Mouse (Mus musculus): ENCODE data around the gene Ttc27. TPM values are rescaled to one million over a fixed set of nuclear protein-coding genes. Genes with fewer than 3 reads are reported as not detected.

The Ttc27 gene
- polyA plus RNA-seq, 1 experiment from 2014 or later: 11.9 TPM

DNA sequence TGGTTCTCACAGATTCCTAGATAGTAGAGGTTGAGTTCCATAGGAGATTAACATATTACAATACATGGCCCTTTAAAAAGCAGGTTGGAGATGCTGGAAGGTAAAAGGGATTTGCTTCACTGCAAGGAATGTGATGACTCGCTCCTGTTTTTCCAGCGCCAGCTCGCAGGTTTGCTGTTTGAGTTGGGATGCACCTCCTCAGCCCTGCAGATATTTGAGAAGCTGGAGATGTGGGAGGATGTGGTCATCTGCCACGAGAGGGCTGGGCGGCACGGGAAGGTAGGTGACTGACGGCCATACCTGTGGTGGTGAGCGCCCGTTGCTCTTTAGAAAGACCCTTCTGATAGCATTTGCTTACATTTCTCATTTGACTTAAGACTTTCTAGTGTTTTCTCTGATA lies 63.1 kb downstream of the Ttc27 start:
- TF ChIP-seq CTCF (IDR thresholded peaks at IDR 0.05; ENCODE audit: low read depth) (no peak), EP300 (optimal IDR thresholded peaks at IDR 0.05) (no peak)
- Histone ChIP-seq H3K36me3 (ENCODE audit: control insufficient read depth, insufficient read depth, low read length) (no peaks in the 10 kb centered on the region), H3K9ac (ENCODE audit: low read length) (no peak overlapping the region), H3K4me3 (ENCODE audit: low read depth, low read length) (no peak overlapping the region), H3K27me3 (ENCODE audit: control insufficient read depth, insufficient read depth, low read length) (no peaks in the 10 kb centered on the region), H3K9me3 (ENCODE audit: control insufficient read depth, low read length) (no peaks in the 10 kb centered on the region), H3K4me2 (replicated peaks; ENCODE audit: low read depth) (no peak overlapping the region), H3K27ac (replicated peaks) (no peak overlapping the region), H3K4me1 (replicated peaks; ENCODE audit: control insufficient read depth, insufficient read depth) (no peaks in the 10 kb centered on the region)
- 74% methylated on average over 9 of the region's 9 CpGs for WGBS
- ATAC-seq (ENCODE audit: low FRiP score, low TSS enrichment) (no peak), DNase-seq (ENCODE audit: low spot score) (no peak)

GRCm38 (mm10) chr17:74781911-74782310 lies 64.4 kb downstream of the Ttc27 start:
- DNase-seq (ENCODE audit: low spot score) (no peak), ATAC-seq (ENCODE audit: low FRiP score, low TSS enrichment) (no peak)
- Histone ChIP-seq H3K9me3 (ENCODE audit: control insufficient read depth, low read length) (no peaks in the 10 kb centered on the region), H3K4me1 (replicated peaks; ENCODE audit: control insufficient read depth, insufficient read depth) (no peaks in the 10 kb centered on the region), H3K27ac (replicated peaks) (no peak overlapping the region), H3K4me3 (ENCODE audit: low read depth, low read length) (no peak overlapping the region), H3K4me2 (replicated peaks; ENCODE audit: low read depth) (no peak overlapping the region), H3K9ac (ENCODE audit: low read length) (no peak overlapping the region), H3K36me3 (ENCODE audit: control insufficient read depth, insufficient read depth, low read length) (no peaks in the 10 kb centered on the region), H3K27me3 (ENCODE audit: control insufficient read depth, insufficient read depth, low read length) (no peaks in the 10 kb centered on the region)
- TF ChIP-seq EP300 (optimal IDR thresholded peaks at IDR 0.05): no peak
- TF ChIP-seq CTCF (IDR thresholded peaks at IDR 0.05; ENCODE audit: low read depth): no peak

GRCm38 (mm10) chr17:74785586-74785985 lies 68.1 kb downstream of the Ttc27 start:
- no peak for ATAC-seq (ENCODE audit: low FRiP score, low TSS enrichment)
- TF ChIP-seq CTCF (IDR thresholded peaks at IDR 0.05; ENCODE audit: low read depth) (no peak), EP300 (optimal IDR thresholded peaks at IDR 0.05) (no peak)
- Histone ChIP-seq H3K9ac (ENCODE audit: low read length) (no peak overlapping the region), H3K4me3 (ENCODE audit: low read depth, low read length) (no peak overlapping the region), H3K4me2 (replicated peaks; ENCODE audit: low read depth) (no peak overlapping the region), H3K27me3 (ENCODE audit: control insufficient read depth, insufficient read depth, low read length) (no peaks in the 10 kb centered on the region), H3K27ac (replicated peaks) (no peak overlapping the region), H3K4me1 (replicated peaks; ENCODE audit: control insufficient read depth, insufficient read depth) (no peaks in the 10 kb centered on the region), H3K36me3 (ENCODE audit: control insufficient read depth, insufficient read depth, low read length) (no peaks in the 10 kb centered on the region), H3K9me3 (ENCODE audit: control insufficient read depth, low read length) (no peaks in the 10 kb centered on the region)
- DNase-seq (ENCODE audit: low spot score): no peak
- 78% methylated on average over 5 of the region's 5 CpGs for WGBS

- ATAC-seq (ENCODE audit: low FRiP score, low TSS enrichment) (no peak), DNase-seq (ENCODE audit: low spot score) (no peak)
- no peaks in the 10 kb centered on the region for H3K36me3 ChIP-seq (ENCODE audit: control insufficient read depth, insufficient read depth, low read length)
- H3K4me1 ChIP-seq (replicated peaks; ENCODE audit: control insufficient read depth, insufficient read depth): no peaks in the 10 kb centered on the region
- H3K27ac ChIP-seq (replicated peaks): no peak overlapping the region
- H3K9ac ChIP-seq (ENCODE audit: low read length): no peak overlapping the region
- H3K27me3 ChIP-seq (ENCODE audit: control insufficient read depth, insufficient read depth, low read length): no peaks in the 10 kb centered on the region
- 90% methylated on average over 10 of the region's 10 CpGs for WGBS
- TF ChIP-seq CTCF (IDR thresholded peaks at IDR 0.05; ENCODE audit: low read depth) (no peak), EP300 (optimal IDR thresholded peaks at IDR 0.05) (no peak)
- H3K4me2 ChIP-seq (replicated peaks; ENCODE audit: low read depth): no peak overlapping the region
- no peaks in the 10 kb centered on the region for H3K9me3 ChIP-seq (ENCODE audit: control insufficient read depth, low read length)
- H3K4me3 ChIP-seq (ENCODE audit: low read depth, low read length): no peak overlapping the region
Observed at GRCm38 (mm10) chr17:74786198-74786734, 68.7 kb downstream of the Ttc27 start.

DNA sequence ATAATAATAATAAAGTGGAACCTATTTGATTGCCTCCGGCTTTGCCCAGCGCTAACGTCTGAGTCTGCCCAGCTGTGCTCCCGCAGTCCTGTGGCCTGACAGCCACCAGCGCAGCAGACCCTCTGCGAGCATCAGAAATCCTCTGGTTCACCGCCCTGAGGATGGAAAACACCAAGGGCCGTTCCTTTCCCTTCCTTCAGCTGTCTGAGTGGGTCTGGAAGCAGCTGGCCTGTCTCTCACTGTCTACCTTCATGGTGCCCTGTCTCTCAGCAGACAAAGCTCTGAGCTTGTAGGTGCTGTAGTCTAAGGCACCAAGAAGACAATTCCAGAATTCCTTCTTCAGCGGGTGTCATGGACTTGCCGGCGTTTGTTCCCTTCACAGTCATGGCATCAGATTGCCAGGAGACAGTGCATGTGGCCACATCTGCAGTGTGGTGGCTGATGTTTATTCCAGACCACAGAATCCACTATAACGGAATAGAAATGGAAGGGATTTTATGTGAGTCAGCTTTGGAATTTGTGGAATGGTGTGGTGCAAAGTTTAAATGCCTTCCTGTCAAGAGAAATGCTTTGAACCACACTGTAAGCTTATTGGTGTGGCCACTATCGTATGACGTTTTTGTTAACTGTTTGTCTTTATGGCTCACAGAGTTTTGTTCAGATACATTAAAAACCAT lies 78.6 kb downstream of the Ttc27 start:
- no peaks in the 10 kb centered on the region for H3K9me3 ChIP-seq (ENCODE audit: control insufficient read depth, low read length)
- H3K27me3 ChIP-seq (ENCODE audit: control insufficient read depth, insufficient read depth, low read length): no peaks in the 10 kb centered on the region
- no peak overlapping the region for H3K9ac ChIP-seq (ENCODE audit: low read length)
- TF ChIP-seq EP300 (optimal IDR thresholded peaks at IDR 0.05) (no peak), CTCF (IDR thresholded peaks at IDR 0.05; ENCODE audit: low read depth) (no peak)
- ATAC-seq (ENCODE audit: low FRiP score, low TSS enrichment) (no peak), DNase-seq (ENCODE audit: low spot score) (no peak)
- no peak overlapping the region for H3K4me3 ChIP-seq (ENCODE audit: low read depth, low read length)
- no peaks in the 10 kb centered on the region for H3K4me1 ChIP-seq (replicated peaks; ENCODE audit: control insufficient read depth, insufficient read depth)
- H3K36me3 ChIP-seq (ENCODE audit: control insufficient read depth, insufficient read depth, low read length): no peaks in the 10 kb centered on the region
- H3K4me2 ChIP-seq (replicated peaks; ENCODE audit: low read depth): no peak overlapping the region
- no peak overlapping the region for H3K27ac ChIP-seq (replicated peaks)
- 78% methylated on average over 14 of the region's 14 CpGs for WGBS

DNA sequence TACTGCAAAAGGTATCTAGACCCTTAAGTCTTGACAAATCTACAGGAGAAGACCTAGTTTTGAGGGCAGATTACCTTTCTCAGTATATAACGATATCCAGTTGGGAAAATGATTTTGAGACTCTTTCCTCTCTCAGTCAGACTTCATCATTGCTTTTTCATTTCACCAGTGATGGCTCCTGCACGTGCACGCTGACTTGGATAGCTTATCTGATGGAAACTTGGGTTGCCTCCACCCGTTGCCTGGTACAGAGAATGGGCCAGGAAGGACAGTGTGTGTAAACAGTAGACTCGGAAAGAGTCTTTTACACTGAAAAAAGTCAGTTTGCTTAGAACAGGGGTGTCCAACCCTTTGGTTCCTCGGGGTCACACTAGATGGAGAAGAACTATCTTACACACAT lies 82.3 kb downstream of the Ttc27 start:
- Histone ChIP-seq H3K4me2 (replicated peaks; ENCODE audit: low read depth) (no peak overlapping the region), H3K4me3 (ENCODE audit: low read depth, low read length) (no peak overlapping the region), H3K27me3 (ENCODE audit: control insufficient read depth, insufficient read depth, low read length) (no peaks in the 10 kb centered on the region), H3K9ac (ENCODE audit: low read length) (no peak overlapping the region), H3K27ac (replicated peaks) (no peak overlapping the region), H3K9me3 (ENCODE audit: control insufficient read depth, low read length) (no peaks in the 10 kb centered on the region), H3K36me3 (ENCODE audit: control insufficient read depth, insufficient read depth, low read length) (no peaks in the 10 kb centered on the region), H3K4me1 (replicated peaks; ENCODE audit: control insufficient read depth, insufficient read depth) (no peaks in the 10 kb centered on the region)
- DNase-seq (ENCODE audit: low spot score): no peak
- TF ChIP-seq CTCF (IDR thresholded peaks at IDR 0.05; ENCODE audit: low read depth): no peak
- TF ChIP-seq EP300 (optimal IDR thresholded peaks at IDR 0.05): no peak
- WGBS: 69% methylated on average over 6 of the region's 6 CpGs
- no peak for ATAC-seq (ENCODE audit: low FRiP score, low TSS enrichment)
